Mouse (Mus musculus) adrenal gland, adult (tissue): ENCODE data around the gene Mast4.
A peak's percentile ranks its signal among the peaks of the same experiment; 100 is the strongest.

Experiments used
- DNase-seq, 2 experiments: peaks; one replicate each; pipeline ENCODE4 v3.0.0; 2022 to 2023; ENCODE audit warnings: low spot score in 1 of 2; ENCODE audit not compliant: inconsistent age in 2 of 2

The Mast4 gene

DNA sequence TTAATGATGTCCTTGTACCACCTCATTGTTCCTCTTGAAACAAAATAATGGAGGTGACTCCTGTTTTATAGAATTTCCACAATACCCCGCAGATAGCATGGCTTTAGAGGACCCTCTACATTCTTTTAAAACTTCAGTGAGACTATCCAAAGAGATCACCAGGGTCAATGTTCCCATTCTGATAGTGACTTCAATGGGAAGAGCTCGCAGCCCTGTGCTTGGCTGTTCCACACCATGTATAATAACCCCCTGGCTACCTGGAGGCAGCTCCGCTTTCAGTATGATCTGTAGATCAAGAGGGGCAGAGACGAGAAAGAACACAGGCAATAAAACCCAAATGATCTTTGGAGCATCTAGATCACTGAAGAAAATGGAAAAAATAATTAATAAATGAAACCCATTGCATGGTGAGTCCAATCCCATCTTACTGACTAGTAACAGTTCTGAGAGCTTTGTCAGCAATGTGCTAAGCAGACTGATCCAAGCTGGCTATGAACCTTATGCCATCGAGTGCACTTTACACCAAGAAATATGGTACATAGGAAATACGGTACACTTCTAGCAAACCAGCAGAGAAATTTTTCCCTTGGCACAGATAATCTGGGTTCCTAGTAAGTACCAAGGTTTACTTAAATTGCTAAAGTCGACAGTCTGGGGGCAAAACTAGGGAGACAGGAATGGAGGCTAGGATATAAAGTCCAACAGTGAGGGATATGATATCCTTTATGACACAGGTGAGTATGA lies 341.4 kb downstream of the Mast4 start:
- DNase-seq = no peak

DNA sequence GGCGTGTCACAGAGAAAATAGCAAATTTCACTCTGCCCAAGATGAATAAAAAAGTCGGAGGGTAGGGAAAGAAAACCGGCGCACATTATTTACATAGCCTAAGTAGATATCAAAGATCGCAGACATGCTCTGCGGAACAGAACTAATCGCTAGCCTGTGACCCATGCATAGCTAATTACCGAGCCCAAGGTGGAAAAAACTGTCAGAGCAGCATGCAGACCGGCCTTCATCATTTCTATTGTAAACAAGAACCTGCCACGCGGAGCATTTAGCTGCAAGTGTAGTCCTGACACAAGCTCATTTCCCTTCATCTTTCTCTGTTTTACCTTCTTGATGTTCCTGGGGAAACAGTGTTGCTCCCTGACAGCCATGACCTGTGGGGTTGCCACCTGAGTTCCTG lies 342.4 kb downstream of the Mast4 start:
- DNase-seq = no peak

DNA sequence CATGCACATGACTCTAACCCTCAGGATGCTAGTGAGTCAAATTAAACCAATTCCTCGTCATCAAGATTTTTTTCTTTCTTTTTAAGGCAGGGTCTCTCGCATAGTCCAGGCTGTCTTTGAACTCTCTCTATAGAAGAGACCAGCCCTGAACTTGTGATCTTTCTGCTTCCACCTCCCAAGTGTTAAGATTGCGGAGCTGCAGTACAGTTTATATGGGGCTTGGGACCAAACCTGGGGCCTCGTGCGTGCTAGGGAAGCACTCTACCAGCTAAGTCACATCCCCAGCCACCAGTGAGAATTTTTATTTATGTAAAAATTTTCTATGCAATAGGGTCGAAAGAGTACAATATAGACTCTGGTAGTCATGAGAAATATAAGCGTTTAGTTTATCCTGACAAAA lies 343.1 kb downstream of the Mast4 start:
- no peak for DNase-seq

DNA sequence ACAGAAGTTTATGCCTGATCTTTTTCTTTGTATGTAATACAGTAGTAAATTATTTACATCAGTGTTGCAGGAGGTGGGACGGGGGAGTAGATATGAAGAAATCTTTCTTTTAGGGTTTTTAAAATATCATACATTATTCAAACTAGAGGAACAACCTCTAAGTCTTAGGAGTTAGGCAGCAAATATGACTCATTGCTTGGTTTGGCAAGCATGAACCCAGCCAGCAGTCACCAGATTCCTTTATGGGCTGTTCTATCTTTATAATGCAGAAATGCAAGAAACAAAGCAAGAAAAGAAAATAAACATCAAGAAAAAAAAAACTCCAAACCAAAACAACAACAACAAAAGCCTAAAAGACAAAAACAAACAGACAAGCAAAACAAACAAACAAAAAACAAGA lies 344.2 kb downstream of the Mast4 start:
- peak; percentile 19 to 47 for DNase-seq

DNA sequence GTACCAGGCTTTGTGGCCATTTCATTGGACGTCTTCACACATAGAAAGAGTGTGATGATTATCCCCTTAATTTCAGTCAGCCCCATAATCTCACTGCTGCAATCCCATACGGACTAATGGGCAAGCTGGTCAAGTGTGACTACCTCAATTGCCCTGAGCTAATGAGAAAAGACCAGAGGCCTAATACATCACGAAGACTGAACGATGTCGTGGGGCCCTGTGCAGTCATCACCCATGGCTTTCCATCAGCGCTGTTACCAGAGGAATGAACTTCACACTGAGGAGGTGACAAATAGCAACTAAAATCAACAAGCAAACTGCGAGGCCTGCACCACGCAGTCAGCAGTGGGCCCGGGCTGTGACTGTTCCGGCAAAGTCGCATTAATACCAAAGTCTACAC lies 344.7 kb downstream of the Mast4 start:
- no peak for DNase-seq

DNA sequence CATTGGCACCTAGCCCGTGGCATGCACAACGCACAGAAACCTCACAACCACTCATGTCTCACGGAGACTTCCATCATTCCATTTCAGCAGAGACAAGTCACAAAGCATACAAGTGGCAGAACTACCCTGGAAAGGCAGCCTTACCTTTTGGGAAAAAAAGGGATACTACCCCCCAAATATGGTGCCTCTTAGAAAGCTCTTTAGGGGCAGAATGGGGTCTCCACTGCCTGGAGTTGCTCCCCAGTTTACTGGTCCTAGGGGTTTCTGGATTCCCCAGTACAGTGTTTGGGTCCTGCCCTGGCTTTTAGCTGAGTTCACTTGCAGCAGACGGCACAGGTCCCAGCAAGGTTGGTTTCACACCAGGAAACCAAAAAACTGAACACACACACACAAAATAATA lies 345.3 kb downstream of the Mast4 start:
- DNase-seq = no peak

DNA sequence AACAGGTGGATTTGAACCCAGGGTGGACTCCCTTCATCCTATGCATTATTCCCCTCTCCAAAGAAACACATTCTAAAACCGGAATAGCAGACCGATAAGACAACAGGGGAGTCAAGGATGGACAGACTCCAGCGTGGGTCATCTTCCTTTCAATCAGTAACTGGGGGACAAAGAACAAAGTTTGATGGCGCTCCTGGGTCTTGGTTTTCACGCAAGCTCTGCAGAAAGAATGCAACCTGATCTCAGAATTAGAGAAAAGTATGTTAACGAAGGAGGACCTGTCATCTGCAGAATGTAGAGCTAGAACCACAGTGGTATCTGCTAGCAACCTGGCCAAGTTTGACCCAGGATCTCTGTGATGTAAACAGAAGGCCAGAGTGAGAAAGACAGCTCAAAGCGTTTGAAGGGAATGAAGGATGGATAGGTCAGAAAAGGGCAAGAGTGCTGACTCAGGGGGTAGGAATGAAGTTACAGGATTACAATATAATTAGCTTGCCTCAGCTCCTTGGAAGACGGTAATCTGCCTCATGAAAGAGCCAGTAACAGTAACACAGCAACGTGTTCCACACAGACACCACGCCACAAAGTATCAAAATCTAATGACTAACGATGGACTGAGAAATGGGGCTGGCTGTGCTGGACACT lies 345.9 kb downstream of the Mast4 start:
- peak in 1 of 2 experiments; percentile 67 for DNase-seq

DNA sequence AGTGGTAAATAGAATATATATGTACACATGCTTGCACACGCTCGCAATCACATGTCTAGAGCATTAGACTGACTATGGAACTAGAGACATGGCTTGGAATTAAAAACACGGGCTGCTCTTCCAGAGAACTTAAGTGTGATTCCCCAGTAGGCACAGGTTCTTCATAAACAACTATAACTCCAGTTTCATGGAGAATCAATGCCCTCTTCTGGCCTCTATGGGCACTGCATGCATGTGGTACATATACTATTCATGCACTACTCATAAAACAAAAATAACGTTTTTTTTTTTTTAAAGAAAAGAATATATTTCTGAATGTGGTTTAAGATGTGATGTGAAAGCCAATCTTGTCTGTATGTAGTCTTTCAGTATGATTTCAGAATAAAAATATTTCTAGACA lies 349.7 kb downstream of the Mast4 start:
- DNase-seq = no peak

DNA sequence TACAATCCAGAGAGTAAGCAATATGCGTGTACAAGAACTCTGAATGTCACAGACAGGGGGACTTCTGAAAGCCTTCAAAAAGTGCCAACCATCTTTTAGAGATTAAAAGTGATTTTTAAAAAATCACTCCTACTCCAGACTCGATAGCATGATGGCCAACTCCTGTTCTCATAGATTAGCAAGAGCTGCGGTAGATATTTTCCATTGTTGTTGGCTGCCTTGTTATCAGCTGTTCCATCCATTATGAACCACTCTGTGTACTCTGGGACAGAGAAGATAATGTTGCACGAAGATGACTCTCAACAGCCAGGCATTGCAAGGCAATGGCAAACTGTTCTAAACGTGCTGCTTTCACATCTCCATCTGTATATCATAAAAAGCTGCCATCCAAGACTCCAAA lies 360.4 kb downstream of the Mast4 start:
- no peak for DNase-seq

DNA sequence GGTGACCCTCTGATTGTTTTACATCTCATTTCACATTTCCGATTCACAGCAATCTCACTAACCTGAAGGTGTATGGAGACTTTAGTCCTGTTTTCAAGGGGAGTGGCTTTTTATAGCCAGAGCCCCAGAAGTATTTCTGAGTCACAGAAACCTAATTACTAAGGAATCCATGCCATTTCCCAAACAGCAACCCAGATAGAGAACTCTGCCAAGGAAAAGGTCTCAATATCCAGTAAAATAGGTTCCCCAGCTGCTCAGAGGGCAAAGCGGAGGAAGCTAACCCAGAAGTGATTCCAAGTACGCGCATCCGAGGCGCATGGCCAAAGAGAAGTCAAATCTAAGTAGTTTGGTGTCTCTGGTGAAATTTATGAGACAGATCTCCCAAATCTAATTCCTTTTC lies 370.8 kb downstream of the Mast4 start:
- no peak for DNase-seq

DNA sequence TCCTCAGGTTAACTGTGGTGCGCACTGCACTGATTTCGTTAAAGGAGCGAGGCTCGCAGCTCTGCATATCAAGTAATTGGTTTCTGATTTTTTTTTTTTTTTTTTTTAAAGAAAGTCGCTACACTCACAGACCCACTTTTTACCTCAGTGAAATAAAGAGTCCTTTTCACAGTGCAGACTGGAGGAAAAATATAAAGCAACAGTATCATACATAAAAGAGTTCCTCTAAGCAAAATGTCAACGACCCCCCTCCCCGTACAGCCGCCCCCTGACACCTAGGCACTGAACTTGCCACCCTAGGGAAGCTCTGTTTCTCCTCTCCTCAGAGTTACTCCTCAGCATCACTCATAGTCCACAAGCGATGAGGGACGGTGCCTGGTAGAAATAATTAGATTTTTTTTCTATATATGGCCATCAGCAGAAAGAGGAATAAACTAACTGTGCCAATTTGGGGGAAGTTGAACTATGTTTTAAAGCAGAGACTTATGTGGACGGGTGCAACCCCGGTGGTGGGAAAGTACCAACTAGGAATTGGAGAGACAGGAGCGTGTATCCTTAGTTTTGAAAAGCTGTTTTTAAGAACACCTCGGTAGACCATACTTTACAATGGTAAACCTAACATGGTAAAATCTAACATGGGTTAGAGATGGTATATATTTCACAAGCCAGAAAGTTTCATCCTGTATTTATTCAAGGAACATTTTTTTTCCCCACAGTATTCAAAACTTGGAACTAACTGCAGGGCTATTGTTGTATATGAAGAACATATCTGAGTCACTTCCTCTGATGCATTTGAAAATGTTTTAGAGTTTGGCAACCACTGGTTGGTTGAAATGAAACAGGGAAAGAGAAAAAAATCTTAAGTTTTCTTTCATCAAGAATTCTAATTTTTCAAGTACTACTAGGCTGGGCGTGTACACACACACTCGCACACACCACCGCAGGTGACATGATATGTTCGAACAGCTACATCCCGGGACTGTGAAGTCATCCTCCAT lies 375.7 kb downstream of the Mast4 start:
- no peak for DNase-seq

DNA sequence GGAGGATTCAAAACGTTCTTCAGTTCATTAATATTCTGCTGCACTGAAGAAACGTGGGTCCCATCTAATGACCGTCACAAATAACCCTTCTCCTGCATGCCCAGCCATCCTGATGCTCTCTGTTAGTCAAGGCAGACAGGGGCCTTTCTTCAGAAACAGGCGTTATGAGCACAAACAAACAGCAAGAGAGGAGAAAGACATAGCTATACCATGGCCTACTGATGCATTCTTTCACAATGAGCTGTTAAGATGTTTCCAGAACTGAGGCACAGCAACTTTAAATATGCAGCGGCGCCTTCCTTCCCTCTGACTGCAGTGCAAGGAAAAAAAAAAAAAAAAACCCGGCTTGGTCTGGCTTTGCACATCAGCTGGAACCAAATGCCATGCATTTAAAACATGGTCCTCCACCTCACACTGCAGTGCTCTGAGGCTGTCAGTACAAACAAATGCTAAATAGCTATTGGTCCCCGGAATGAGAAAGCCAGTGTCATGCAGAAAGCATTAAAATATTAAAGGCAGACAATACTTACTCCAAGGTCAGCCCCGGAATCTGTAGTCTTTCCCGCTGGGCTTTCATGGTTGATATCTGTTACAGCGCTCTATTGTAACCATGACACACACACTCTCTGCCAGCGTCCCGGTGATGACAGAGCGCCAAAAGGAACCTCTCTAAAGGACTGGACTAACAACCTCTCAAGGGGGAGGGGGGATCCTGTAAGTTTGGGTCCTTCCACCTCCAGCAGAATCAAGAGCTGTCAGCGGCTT lies 376.6 kb downstream of the Mast4 start:
- peak; percentile 27 to 68 for DNase-seq

DNA sequence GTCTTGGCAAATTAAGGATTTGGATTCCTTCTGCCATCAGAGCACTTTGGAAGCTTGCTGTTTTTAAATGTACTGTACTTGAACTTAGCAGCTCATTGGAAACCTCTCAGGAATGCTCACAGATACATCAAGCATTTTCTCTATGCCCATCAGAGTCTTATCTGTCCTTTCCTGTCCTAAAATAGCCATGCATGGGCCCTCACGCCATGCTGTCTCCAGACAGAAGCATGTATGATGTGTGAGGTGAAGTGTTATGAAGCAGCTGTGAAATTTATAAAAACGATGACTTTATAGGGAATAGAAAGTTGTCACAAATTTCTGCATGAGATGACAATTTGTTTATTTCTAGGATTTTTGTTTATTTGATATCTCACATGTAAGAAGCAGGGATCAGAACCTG lies 378.8 kb downstream of the Mast4 start:
- DNase-seq = no peak

DNA sequence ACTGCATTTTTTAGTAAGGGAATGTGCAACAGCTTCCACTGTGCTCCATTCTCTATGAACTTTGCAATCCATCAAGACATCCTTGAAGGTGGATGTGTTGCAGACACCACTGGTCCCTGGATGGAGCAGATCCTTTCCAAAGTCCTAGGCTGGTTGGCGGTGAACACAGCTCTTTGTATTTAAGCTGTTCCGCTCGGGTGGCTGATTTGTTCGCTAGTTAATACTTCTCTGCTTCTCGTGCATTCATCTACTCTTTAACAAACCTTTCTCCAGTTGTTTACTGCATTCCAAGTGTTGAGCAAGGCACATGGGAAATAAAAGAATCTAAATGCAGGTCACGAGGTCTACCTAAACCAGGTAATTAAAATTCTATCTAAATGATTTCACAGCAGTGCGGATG lies 384.5 kb downstream of the Mast4 start:
- DNase-seq = no peak

DNA sequence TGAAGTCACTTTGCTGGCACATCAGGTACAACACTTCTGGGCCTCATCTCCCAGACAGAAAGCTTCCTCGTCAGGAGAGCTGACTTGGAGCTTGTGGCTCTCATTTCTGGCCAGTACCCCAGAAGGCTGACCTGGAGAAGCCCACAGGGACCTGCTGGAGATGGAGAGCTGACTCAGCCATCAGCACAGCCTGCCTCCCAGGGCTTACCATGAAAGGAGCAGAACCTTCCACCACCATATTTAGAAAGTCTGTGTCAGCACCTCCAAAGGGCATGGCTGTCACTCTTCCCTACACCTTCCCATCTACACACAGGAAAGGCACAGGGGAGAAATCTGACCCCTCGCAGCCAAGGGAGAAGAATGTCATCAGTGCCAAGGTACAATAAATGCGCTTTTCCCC lies 385.3 kb downstream of the Mast4 start:
- no peak for DNase-seq

DNA sequence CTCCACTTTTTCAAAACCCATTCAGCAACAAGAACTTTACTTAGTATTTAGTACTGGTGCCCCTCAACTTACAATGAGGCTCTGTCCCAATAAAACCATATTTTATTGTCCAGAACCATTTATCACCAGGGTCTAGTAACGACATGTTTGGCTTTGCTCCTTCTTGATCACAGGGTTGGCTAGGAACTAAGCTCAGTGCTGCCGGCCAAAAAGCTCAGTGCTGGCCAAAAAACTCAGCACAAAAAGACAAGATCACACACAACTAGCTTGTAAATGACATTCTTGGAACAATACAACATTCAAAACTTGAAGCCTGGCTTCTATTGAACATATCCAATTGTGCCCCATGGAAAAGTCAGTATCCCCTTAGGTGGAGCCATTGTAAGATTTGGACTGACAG lies 386.8 kb downstream of the Mast4 start:
- no peak for DNase-seq

DNA sequence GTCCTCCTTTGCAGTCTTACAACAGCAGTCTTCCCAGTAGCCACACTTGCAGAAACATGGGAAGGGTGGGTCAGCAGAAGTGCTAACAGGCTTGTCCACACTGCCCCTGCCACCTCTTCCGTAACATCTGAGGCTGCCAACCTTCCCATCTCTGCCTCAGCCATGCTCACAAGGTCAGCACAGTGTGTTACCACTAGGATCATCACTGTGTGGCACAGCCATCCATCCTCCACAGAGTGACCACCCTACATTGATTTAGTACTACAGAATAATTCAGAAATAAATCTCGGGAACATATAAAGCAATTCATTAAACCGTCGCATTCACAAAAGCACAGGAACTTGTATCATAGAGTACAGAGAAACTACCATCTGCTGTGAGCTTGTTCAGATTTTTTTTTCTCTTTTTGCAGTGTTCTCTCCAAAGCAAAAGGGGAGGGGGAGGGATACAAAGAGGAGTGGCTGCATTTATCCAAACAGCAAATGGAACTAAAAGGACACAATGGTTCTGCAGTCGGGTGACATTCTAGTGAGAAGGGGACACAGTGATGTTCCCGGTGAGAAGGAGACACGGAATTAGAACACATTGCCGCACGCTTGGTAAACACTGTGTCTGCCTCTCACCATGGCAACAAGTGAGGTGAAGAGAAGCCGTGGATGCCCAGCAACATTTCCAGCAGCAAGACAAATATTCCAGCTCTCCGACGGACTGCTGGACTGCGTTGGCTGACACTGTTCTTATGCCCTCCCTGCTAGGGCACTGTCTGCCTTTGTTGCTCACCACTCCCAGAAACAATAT lies 388.1 kb downstream of the Mast4 start:
- no peak for DNase-seq

DNA sequence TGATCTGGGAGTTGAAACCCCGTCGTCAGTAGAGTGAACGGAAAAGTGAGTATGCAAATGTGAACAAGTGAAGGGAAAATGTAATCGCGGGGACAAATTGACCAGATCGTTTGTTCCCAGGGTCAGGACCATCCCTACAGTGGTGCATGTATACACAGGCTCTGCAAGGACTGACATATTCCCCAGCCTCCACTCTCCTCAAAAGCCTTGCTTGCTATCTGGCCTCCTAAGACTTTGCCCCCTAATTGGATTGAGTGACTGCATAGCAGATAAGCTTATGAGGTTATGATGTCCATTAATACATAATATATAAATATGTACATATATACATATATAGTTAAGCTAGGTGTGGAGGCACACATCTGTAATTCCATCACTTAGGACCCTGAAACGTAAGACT lies 388.8 kb downstream of the Mast4 start:
- no peak for DNase-seq

DNA sequence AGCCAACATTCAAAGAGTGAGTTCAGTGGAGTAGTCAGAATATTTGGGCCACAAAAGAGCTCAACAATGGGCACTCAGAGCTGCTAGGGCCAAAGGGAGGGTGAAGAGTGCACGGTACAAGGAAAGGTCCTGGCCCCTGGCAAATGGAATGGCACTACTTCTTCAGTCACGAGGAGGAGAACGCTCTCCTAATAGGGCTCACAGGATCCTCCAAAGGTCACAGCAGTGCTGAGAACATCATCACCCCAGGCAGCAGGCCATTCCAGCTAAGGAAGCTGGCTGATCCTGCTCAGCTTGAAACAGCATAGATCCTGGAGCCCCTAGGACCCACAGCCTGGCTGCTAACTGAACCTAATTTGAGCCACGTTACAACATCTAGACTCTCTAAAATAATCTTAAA lies 389.8 kb downstream of the Mast4 start:
- no peak for DNase-seq

DNA sequence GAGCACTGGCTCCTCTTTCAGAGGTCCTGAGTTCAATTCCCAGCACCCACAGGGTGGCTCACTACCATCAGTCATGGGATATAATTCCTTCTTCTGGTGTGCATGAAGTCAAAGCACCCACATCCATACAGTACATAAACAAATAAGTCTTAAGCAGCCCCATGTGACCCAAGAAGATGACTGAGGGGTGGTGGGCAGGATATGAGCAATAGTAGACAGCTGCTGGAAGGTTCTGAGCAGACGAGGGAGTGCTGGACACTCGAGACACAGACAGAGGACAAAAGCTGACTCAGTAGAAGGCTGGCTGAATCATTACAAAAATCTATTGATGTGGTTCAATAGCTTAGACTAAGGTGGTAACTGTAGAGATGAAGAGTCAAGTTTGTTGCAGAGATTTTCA lies 391.7 kb downstream of the Mast4 start:
- no peak for DNase-seq
